Mouse (Mus musculus) embryonic facial prominence, embryonic 11.5 days (tissue): ENCODE measurements around the gene Zfp426. TPM values are rescaled to one million over a fixed set of nuclear protein-coding genes. Genes with fewer than 3 reads are reported as not detected.

ENCODE experiments used
- ATAC-seq: fragments of 200-750 bp; cut with Nextera tagmentation; replicated peaks from 2 replicates; pipeline ENCODE4 v1.8.0; 2017; ENCODE audit warnings: low read depth; ENCODE audit not compliant: insufficient number of reproducible peaks, low FRiP score, low TSS enrichment
- DNase-seq: peaks from one replicate; pipeline ENCODE4 v3.0.0-alpha.2; 2015; ENCODE audit warnings: low spot score
- H3K27ac ChIP-seq: fragments of 300-500 bp; sonication (generic); replicated peaks from 2 replicates; pipeline ENCODE4 v1.5.1; 2014; ENCODE audit warnings: mild to moderate bottlenecking, low read depth, low read length, control low read depth
- H3K27me3 ChIP-seq: fragments of 300-500 bp; sonication (generic); 2 replicates; pipeline ENCODE4 v1.6.1; 2014; ENCODE audit warnings: mild to moderate bottlenecking, low read length, moderate library complexity, mixed read lengths; ENCODE audit not compliant: control insufficient read depth, insufficient read depth
- H3K36me3 ChIP-seq: fragments of 300-500 bp; sonication (generic); replicated peaks from 2 replicates; pipeline ENCODE4 v1.6.1; 2014; ENCODE audit warnings: low read depth, mild to moderate bottlenecking, low read length, moderate library complexity, mixed read lengths; ENCODE audit not compliant: control insufficient read depth, insufficient read depth
- H3K4me1 ChIP-seq: fragments of 300-500 bp; sonication (generic); 2 replicates; pipeline ENCODE4 v1.6.1; 2014; ENCODE audit warnings: low read length, mixed read lengths; ENCODE audit not compliant: control insufficient read depth, insufficient read depth
- H3K4me2 ChIP-seq: fragments of 300-500 bp; sonication (generic); 2 replicates; pipeline ENCODE4 v1.6.1; 2014; ENCODE audit warnings: low read depth, mild to moderate bottlenecking, control low read depth, low read length, moderate library complexity
- H3K4me3 ChIP-seq: fragments of 300-500 bp; sonication (generic); 2 replicates; pipeline ENCODE4 v1.5.1; 2014; ENCODE audit warnings: low read depth, low read length, control low read depth
- H3K9ac ChIP-seq: fragments of 300-500 bp; sonication (generic); replicated peaks from 2 replicates; pipeline ENCODE4 v1.6.1; 2014; ENCODE audit warnings: mild to moderate bottlenecking, control low read depth, low read length
- H3K9me3 ChIP-seq: fragments of 300-500 bp; sonication (generic); replicated peaks from 2 replicates; pipeline ENCODE4 v1.6.1; 2016; ENCODE audit warnings: mild to moderate bottlenecking, low read length, inconsistent platforms, mixed read lengths; ENCODE audit not compliant: control insufficient read depth
- WGBS: fragments of 180-500 bp; shearing (Covaris S2); extraction: QIAGEN DNeasy Blood & Tissue Kit; methylation state at CpG from one replicate; pipeline ENCODE4 v1.1.7; 2014; 5-methylcytosine and 5-hydroxymethylcytosine counted together
- polyA plus RNA-seq: library from polyadenylated mRNA; unstranded; fragments of >200 nt; fragmentation: Nextera tagmentation; extraction: Ambion mirVana; gene quantifications from 2 replicates; pipeline ENCODE4 v1.2.1, GENCODE M21; 2014

The Zfp426 gene
- polyA plus RNA-seq, 1 experiment from 2014 or later: 30.9 TPM

GRCm38 (mm10) chr9:20491858-20492526 is 554 bp downstream of the Zfp426 start:
- Histone ChIP-seq H3K36me3 (no peaks in the 10 kb centered on the region; the same call in 1 of the 2 replicates), H3K27ac (peak overlapping the region; percentile 90), H3K9ac (peak overlapping the region; percentile 90), H3K27me3 (no peaks in the 10 kb centered on the region), H3K9me3 (no peaks in the 10 kb centered on the region), H3K4me2 (peak overlapping the region; percentile 76), H3K4me1 (no peaks in the 10 kb centered on the region; the same call in 1 of the 2 replicates), H3K4me3 (peak overlapping the region; percentile 93)
- ATAC-seq (no peak), DNase-seq (no peak)
- 13% methylated on average over 20 of the region's 20 CpGs for WGBS

GRCm38 (mm10) chr9:20489536-20489935 is 3.0 kb downstream of the Zfp426 start:
- no peak overlapping the region for H3K27ac ChIP-seq
- H3K27me3 ChIP-seq: no peaks in the 10 kb centered on the region
- H3K4me2 ChIP-seq: no peak overlapping the region
- ATAC-seq (no peak), DNase-seq (no peak)
- no peaks in the 10 kb centered on the region; the same call in 1 of the 2 replicates for H3K4me1 ChIP-seq
- no peaks in the 10 kb centered on the region for H3K36me3 ChIP-seq
- no peak overlapping the region for H3K9ac ChIP-seq
- 93% methylated on average over 5 of the region's 5 CpGs for WGBS
- no peak overlapping the region for H3K4me3 ChIP-seq
- no peaks in the 10 kb centered on the region for H3K9me3 ChIP-seq

DNA sequence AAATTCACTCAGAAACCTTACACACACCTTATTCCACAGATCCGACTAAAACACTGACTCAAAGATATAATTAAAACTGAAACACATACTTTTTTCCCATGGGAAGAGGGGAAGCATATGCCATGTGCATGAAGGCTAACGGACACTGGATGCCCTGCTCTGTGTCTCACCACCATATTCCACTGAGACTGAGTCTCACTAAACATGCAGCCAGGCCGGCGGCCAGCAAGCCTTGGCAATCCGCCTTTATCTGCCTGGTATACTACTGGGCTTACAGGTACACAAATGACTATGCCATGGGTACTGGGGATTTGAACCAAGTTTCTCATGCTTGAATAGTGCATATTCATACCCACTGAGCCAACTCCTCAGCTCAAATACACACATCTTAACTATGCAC is 13.2 kb downstream of the Zfp426 start:
- no peaks in the 10 kb centered on the region for H3K27me3 ChIP-seq
- H3K36me3 ChIP-seq: peaks cover 2% of the 10 kb centered on the region; the same call in 1 of the 2 replicates
- DNase-seq (no peak), ATAC-seq (no peak)
- H3K4me3 ChIP-seq: no peak overlapping the region
- H3K9me3 ChIP-seq: no peaks in the 10 kb centered on the region
- H3K27ac ChIP-seq: no peak overlapping the region
- H3K4me2 ChIP-seq: no peak overlapping the region
- H3K9ac ChIP-seq: no peak overlapping the region
- no peaks in the 10 kb centered on the region for H3K4me1 ChIP-seq
- 87% methylated on average over 5 of the region's 5 CpGs for WGBS

GRCm38 (mm10) chr9:20476632-20477031 is 15.9 kb downstream of the Zfp426 start:
- no peak overlapping the region for H3K4me2 ChIP-seq
- H3K36me3 ChIP-seq: peaks cover 8% of the 10 kb centered on the region
- no peaks in the 10 kb centered on the region for H3K4me1 ChIP-seq
- no peaks in the 10 kb centered on the region for H3K27me3 ChIP-seq
- H3K27ac ChIP-seq: no peak overlapping the region
- no peak overlapping the region for H3K9ac ChIP-seq
- DNase-seq (no peak), ATAC-seq (no peak)
- H3K4me3 ChIP-seq: no peak overlapping the region
- H3K9me3 ChIP-seq: no peaks in the 10 kb centered on the region
- 90% methylated on average over 1 of the region's 1 CpGs for WGBS

- Histone ChIP-seq H3K4me3 (no peak overlapping the region), H3K27me3 (no peaks in the 10 kb centered on the region), H3K4me1 (no peaks in the 10 kb centered on the region), H3K4me2 (no peak overlapping the region), H3K27ac (no peak overlapping the region), H3K9me3 (no peaks in the 10 kb centered on the region), H3K9ac (no peak overlapping the region), H3K36me3 (peaks cover 17% of the 10 kb centered on the region)
- WGBS: 54% methylated on average over 7 of the region's 7 CpGs
- peak; percentile 83 for DNase-seq
- 0 out of 2 replicates have a peak, but pooled peaks have one; percentile 4 for ATAC-seq
Observed at GRCm38 (mm10) chr9:20466761-20467442, 25.6 kb downstream of the Zfp426 start.

DNA sequence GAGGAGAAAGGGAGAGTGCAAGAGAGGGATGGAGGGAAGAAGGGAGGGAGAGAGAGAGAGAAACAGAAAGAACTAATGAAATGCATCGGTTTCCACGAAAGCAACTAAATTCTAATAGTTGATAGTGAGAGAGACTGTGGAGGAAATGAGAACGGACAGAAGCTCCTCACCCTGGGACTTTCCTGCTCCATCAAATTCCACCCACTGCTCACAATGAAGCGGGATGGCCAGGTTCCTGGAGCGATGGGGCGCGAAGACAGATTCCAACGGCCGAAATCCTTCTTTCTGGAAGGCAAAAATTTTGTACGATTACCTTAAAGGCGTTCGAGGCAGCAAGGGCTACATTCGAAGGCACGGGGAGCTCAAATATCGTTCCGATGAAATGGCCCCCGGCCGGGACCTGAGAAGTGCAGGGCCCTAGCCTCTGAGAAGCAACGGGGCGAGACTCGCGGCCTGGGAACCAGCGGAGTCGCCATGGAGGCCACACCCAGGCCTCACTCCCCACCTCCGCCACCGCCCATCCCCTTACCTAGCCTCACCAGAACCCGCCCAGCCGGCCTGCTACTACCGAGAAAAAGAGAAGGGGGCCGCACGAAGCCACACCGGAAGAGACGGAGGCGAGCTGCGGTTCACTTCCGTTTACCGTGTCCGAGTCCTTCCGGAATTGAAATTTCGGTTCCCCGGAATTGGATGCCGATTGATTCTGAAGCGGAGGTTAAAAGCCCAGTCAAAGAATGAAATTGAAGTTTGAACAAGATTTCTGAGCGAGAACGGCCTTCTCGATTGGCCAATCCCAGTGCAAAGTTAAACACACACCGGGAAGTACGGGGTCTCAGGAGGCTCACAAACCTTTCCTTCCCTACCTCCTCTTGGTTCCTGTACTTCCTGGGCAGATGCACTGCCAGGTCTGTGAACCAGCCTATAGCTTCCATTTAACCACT is 32.9 kb downstream of the Zfp426 start, which contains the start of gene Zfp26:
Gene Zfp26 (minus strand): TSS at position 786 of the 941 bp plus-strand sequence.
- H3K27ac ChIP-seq: peak within 1 kb of the TSS; percentile 85
- WGBS: under 1% methylated on average over 48 of the region's 48 CpGs
- H3K9ac ChIP-seq: peak within 1 kb of the TSS; percentile 94
- no peaks in the 10 kb centered on the region for H3K36me3 ChIP-seq
- ATAC-seq (peak; percentile 82), DNase-seq (peak; percentile 87)
- peak within 1 kb of the TSS; percentile 63 for H3K4me2 ChIP-seq
- H3K9me3 ChIP-seq: no peaks in the 10 kb centered on the region
- no peaks in the 10 kb centered on the region for H3K4me1 ChIP-seq
- H3K27me3 ChIP-seq: no peaks in the 10 kb centered on the region
- H3K4me3 ChIP-seq: peak within 1 kb of the TSS; percentile 85

GRCm38 (mm10) chr9:20453647-20454046 is 38.9 kb downstream of the Zfp426 start:
- Histone ChIP-seq H3K27ac (no peak overlapping the region), H3K27me3 (no peaks in the 10 kb centered on the region), H3K9me3 (no peaks in the 10 kb centered on the region), H3K36me3 (peaks cover 1% of the 10 kb centered on the region; the same call in 1 of the 2 replicates), H3K4me3 (no peak overlapping the region), H3K4me2 (no peak overlapping the region), H3K9ac (no peak overlapping the region), H3K4me1 (no peaks in the 10 kb centered on the region)
- no peak for ATAC-seq
- DNase-seq: no peak
- 95% methylated on average over 4 of the region's 4 CpGs for WGBS
